Mouse (Mus musculus): ENCODE results near the gene Mxra8. TPM values are rescaled to one million over a fixed set of nuclear protein-coding genes. Genes with fewer than 3 reads are reported as not detected.

The Mxra8 gene
- polyA plus RNA-seq, 1 experiment: 484 TPM

GRCm38 (mm10) chr4:155856071-155856470 lies 16.6 kb downstream of the Mxra8 start:
- H3K4me3 ChIP-seq (ENCODE audit: insufficient read depth, low read length): no peak overlapping the region
- no peak for TF ChIP-seq POLR2A (IDR thresholded peaks at IDR 0.05; ENCODE audit: low read depth, low read length)
- no peak for TF ChIP-seq CTCF (IDR thresholded peaks at IDR 0.05; ENCODE audit: borderline replicate concordance, insufficient read depth, low read length)
- H3K27ac ChIP-seq (ENCODE audit: insufficient read depth, low read length): no peak overlapping the region
- H3K4me1 ChIP-seq (ENCODE audit: control insufficient read depth, insufficient read depth, low read length): no peaks in the 10 kb centered on the region; the same call in 1 of the 2 replicates

- Histone ChIP-seq H3K27ac (ENCODE audit: insufficient read depth, low read length) (no peak overlapping the region), H3K4me3 (ENCODE audit: insufficient read depth, low read length) (no peak overlapping the region), H3K4me1 (ENCODE audit: control insufficient read depth, insufficient read depth, low read length) (no peaks in the 10 kb centered on the region; the same call in 1 of the 2 replicates)
- no peak for TF ChIP-seq POLR2A (IDR thresholded peaks at IDR 0.05; ENCODE audit: low read depth, low read length)
- TF ChIP-seq CTCF (IDR thresholded peaks at IDR 0.05; ENCODE audit: borderline replicate concordance, insufficient read depth, low read length): no peak
These were observed 17.4 kb downstream of the Mxra8 start for GRCm38 (mm10) chr4:155856881-155857280.

DNA sequence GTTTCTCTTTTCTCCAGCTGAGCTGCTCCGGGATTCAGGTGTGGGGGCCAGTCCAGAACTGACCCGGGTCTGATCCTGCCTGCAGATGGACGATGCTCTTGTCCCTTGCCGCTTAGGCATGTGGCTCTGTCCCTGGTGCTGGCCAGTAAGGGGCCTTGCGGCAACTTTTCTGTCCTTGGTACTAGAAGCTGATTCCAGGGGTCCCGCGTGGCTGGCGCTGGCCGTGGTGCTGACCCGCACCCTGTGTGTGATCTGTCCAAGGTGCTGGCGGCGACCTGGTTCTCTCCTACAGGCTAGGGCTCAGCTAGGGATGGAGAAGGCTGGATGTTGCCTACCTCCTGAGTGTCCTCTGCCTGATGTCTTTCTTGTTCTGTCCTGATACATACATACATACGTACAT lies 19.8 kb downstream of the Mxra8 start:
- TF ChIP-seq POLR2A (IDR thresholded peaks at IDR 0.05; ENCODE audit: low read depth, low read length) (no peak), CTCF (IDR thresholded peaks at IDR 0.05; ENCODE audit: borderline replicate concordance, insufficient read depth, low read length) (no peak)
- Histone ChIP-seq H3K4me1 (ENCODE audit: control insufficient read depth, insufficient read depth, low read length) (no peaks in the 10 kb centered on the region), H3K4me3 (ENCODE audit: insufficient read depth, low read length) (no peak overlapping the region), H3K27ac (ENCODE audit: insufficient read depth, low read length) (no peak overlapping the region)

- H3K4me3 ChIP-seq (ENCODE audit: insufficient read depth, low read length): no peak overlapping the region
- no peaks in the 10 kb centered on the region for H3K4me1 ChIP-seq (ENCODE audit: control insufficient read depth, insufficient read depth, low read length)
- TF ChIP-seq CTCF (IDR thresholded peaks at IDR 0.05; ENCODE audit: borderline replicate concordance, insufficient read depth, low read length) (no peak), POLR2A (IDR thresholded peaks at IDR 0.05; ENCODE audit: low read depth, low read length) (no peak)
- H3K27ac ChIP-seq (ENCODE audit: insufficient read depth, low read length): no peak overlapping the region
These were observed 22.3 kb downstream of the Mxra8 start for GRCm38 (mm10) chr4:155861787-155862186.

DNA sequence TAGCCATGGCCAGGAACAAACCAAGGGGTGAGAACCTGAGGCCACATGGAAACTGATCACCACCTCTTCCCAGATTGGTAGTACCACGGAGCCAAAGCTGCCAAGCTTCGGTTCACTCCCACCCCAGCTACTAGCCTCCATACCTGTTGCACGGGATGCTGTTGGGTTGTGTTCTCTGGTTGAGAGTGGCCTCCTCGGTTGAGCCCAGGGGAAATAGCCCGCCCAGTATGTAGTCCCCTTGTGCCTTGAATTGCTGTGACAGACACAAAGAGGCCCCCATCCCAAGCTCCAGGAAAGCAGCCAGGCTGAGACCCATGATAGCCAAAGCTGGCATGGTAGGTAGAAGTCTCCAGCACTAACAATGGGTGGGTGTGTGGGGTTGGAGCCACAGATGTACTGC lies 23.5 kb downstream of the Mxra8 start, which contains the start of gene Tas1r3:
Gene Tas1r3 (minus strand): TSS at position 362 of the 400 bp plus-strand sequence.
- no peak within 1 kb of the TSS for H3K27ac ChIP-seq (ENCODE audit: insufficient read depth, low read length)
- TF ChIP-seq POLR2A (IDR thresholded peaks at IDR 0.05; ENCODE audit: low read depth, low read length): no peak
- no peak for TF ChIP-seq CTCF (IDR thresholded peaks at IDR 0.05; ENCODE audit: borderline replicate concordance, insufficient read depth, low read length)
- no peak within 1 kb of the TSS for H3K4me3 ChIP-seq (ENCODE audit: insufficient read depth, low read length)
- no peaks in the 10 kb centered on the region for H3K4me1 ChIP-seq (ENCODE audit: control insufficient read depth, insufficient read depth, low read length)

GRCm38 (mm10) chr4:155868614-155869298 lies 29.3 kb downstream of the Mxra8 start:
- Histone ChIP-seq H3K4me3 (ENCODE audit: insufficient read depth, low read length) (peak overlapping the region; percentile 87), H3K4me1 (ENCODE audit: control insufficient read depth, insufficient read depth, low read length) (0 out of 2 replicates have a peak, but pooled peaks cover 2% of the 10 kb centered on the region), H3K27ac (ENCODE audit: insufficient read depth, low read length) (no peak overlapping the region)
- TF ChIP-seq CTCF (IDR thresholded peaks at IDR 0.05; ENCODE audit: borderline replicate concordance, insufficient read depth, low read length): no peak
- no peak for TF ChIP-seq POLR2A (IDR thresholded peaks at IDR 0.05; ENCODE audit: low read depth, low read length)

DNA sequence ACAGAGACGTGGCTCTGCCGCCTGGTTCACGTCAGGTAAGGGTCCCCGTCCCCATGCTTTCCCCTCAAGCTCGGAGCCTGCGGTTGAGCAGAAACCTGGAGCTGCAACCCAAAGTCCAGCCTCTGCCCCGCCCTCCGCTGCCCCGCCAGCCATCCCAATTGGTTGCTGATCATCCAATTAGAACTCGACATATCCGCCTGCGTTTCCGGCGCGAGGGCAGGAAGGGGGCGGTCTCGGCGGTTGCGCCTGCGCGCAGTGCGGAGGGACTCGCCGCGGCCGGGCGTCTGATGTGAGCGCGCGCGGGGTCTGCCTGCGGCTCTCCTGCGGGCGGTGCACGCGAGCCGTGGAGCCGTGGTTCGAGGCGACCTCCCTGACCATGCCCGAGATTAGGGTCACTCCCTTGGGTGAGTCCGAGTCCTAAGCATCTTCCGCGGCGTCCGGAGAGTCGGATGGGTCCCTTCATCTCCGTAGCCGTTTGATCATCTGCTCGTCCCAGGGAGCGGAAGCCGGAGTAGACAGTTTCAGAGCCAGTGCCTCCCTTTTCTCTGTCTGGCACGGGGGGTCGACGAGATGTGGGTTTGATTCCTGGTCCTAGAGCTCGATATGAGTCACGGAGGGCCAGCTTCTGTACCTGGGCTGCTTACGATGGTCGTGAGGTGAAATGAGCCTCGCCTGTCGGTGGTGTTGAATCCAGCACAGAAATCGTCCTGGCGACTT lies 30.0 kb downstream of the Mxra8 start, which contains the start of the genes Cptp and Ints11:
Gene Cptp (minus strand): TSS at position 124 of the 717 bp plus-strand sequence.
Gene Ints11 (plus strand): TSS at position 230 of the 717 bp plus-strand sequence.
- Histone ChIP-seq H3K4me3 (ENCODE audit: insufficient read depth, low read length) (peak within 1 kb of the TSS; percentile 92), H3K4me1 (ENCODE audit: control insufficient read depth, insufficient read depth, low read length) (0 out of 2 replicates have a peak, but pooled peaks cover 2% of the 10 kb centered on the region), H3K27ac (ENCODE audit: insufficient read depth, low read length) (no peak within 1 kb of the TSS)
- TF ChIP-seq CTCF (IDR thresholded peaks at IDR 0.05; ENCODE audit: borderline replicate concordance, insufficient read depth, low read length): no peak
- TF ChIP-seq POLR2A (IDR thresholded peaks at IDR 0.05; ENCODE audit: low read depth, low read length): peak; percentile 63

- TF ChIP-seq POLR2A (IDR thresholded peaks at IDR 0.05; ENCODE audit: low read depth, low read length) (no peak), CTCF (IDR thresholded peaks at IDR 0.05; ENCODE audit: borderline replicate concordance, insufficient read depth, low read length) (no peak)
- Histone ChIP-seq H3K27ac (ENCODE audit: insufficient read depth, low read length) (no peak overlapping the region), H3K4me1 (ENCODE audit: control insufficient read depth, insufficient read depth, low read length) (0 out of 2 replicates have a peak, but pooled peaks cover 2% of the 10 kb centered on the region), H3K4me3 (ENCODE audit: insufficient read depth, low read length) (no peak overlapping the region)
These were observed 31.9 kb downstream of the Mxra8 start for GRCm38 (mm10) chr4:155871404-155871803.

DNA sequence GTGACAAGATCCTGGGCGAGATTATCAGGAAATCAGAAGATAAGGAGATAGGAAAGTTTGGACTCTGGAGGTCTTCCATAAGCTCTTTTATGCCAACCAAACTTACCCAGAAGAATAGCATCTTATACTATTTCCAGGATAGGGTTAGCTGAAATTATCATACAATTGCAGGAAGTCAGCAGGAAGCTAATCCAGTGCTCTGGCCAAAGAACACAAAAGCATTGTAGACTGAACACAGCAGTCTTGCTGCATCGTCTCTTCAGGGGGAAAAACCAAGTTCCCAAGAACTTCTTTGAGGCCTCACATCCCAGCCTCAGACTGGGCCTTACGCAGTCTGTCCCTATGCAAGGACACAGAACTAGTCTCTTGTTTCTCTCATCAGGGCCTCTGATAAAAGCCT lies 44.1 kb downstream of the Mxra8 start:
- no peak overlapping the region for H3K4me3 ChIP-seq (ENCODE audit: insufficient read depth, low read length)
- no peaks in the 10 kb centered on the region for H3K4me1 ChIP-seq (ENCODE audit: control insufficient read depth, insufficient read depth, low read length)
- TF ChIP-seq POLR2A (IDR thresholded peaks at IDR 0.05; ENCODE audit: low read depth, low read length) (no peak), CTCF (IDR thresholded peaks at IDR 0.05; ENCODE audit: borderline replicate concordance, insufficient read depth, low read length) (no peak)
- no peak overlapping the region for H3K27ac ChIP-seq (ENCODE audit: insufficient read depth, low read length)

GRCm38 (mm10) chr4:155886330-155886729 lies 46.9 kb downstream of the Mxra8 start:
- H3K4me3 ChIP-seq (ENCODE audit: insufficient read depth, low read length): no peak overlapping the region
- no peaks in the 10 kb centered on the region for H3K4me1 ChIP-seq (ENCODE audit: control insufficient read depth, insufficient read depth, low read length)
- H3K27ac ChIP-seq (ENCODE audit: insufficient read depth, low read length): no peak overlapping the region
- TF ChIP-seq POLR2A (IDR thresholded peaks at IDR 0.05; ENCODE audit: low read depth, low read length) (no peak), CTCF (IDR thresholded peaks at IDR 0.05; ENCODE audit: borderline replicate concordance, insufficient read depth, low read length) (no peak)
